Mouse (Mus musculus) CH12.LX (cell line): ENCODE measurements around the gene Itgam. TPM values are rescaled to one million over a fixed set of nuclear protein-coding genes. Genes with fewer than 3 reads are reported as not detected.

Experiments
- DNase-seq: peaks from one replicate; pipeline ENCODE4 v3.0.0-alpha.2; 2013; ENCODE audit errors: extremely low read depth
- H3K27ac ChIP-seq: 2 replicates; pipeline ENCODE4 v1.5.1; 2012; ENCODE audit warnings: low read depth, mild to moderate bottlenecking, control low read depth, moderate library complexity; ENCODE audit not compliant: insufficient read depth
- H3K27me3 ChIP-seq: replicated peaks from 2 replicates; pipeline ENCODE3; 2012; ENCODE audit warnings: inconsistent platforms
- H3K36me3 ChIP-seq, 2 experiments: replicated peaks in 1 of 2; 2 replicates each; pipeline versions ENCODE3 to v1.6.1; 2012; ENCODE audit warnings: inconsistent platforms in 1 of 2, low read length in 1 of 2, mild to moderate bottlenecking in 1 of 2, mixed read lengths in 1 of 2, moderate library complexity in 1 of 2; ENCODE audit not compliant: control insufficient read depth in 1 of 2, insufficient read depth in 1 of 2
- H3K4me1 ChIP-seq, 2 experiments: 2 replicates each; pipeline ENCODE4 v1.6.1; 2012; ENCODE audit warnings: inconsistent platforms in 1 of 2, moderate library complexity in 1 of 2; ENCODE audit not compliant: insufficient read depth in 2 of 2, control insufficient read depth in 1 of 2
- H3K4me2 ChIP-seq: 2 replicates; pipeline ENCODE4 v1.6.1; 2012; ENCODE audit warnings: low read depth, mild to moderate bottlenecking, control low read depth; ENCODE audit not compliant: poor library complexity, insufficient read depth, severe bottlenecking
- H3K4me3 ChIP-seq, 3 experiments: fragments of 150-350 bp in 1 of 3; sonication (generic) in 1 of 3; replicated peaks in 1 of 3; 2 replicates each; pipeline versions ENCODE3 to v1.5.1; 2011 to 2012; ENCODE audit warnings: low read depth in 2 of 3, low read length in 2 of 3, mild to moderate bottlenecking in 2 of 3, moderate library complexity in 2 of 3, control low read depth in 1 of 3, improper control_type of control experiment in 1 of 3, inconsistent platforms in 1 of 3, mixed read lengths in 1 of 3; ENCODE audit not compliant: poor library complexity in 1 of 3
- H3K79me2 ChIP-seq: replicated peaks from 2 replicates; pipeline ENCODE4 v1.6.1; 2012; ENCODE audit warnings: mild to moderate bottlenecking, moderate library complexity; ENCODE audit not compliant: control insufficient read depth, poor library complexity, insufficient read depth, severe bottlenecking; ENCODE audit errors: extremely low read depth
- H3K9ac ChIP-seq: 2 replicates; pipeline ENCODE4 v1.6.1; 2012; ENCODE audit warnings: low read depth, mild to moderate bottlenecking, control low read depth, moderate library complexity; ENCODE audit not compliant: insufficient read depth
- H3K9me3 ChIP-seq: replicated peaks from 2 replicates; pipeline ENCODE3; 2012; ENCODE audit warnings: low read length, inconsistent platforms, mixed read lengths
- BHLHE40 ChIP-seq: IDR thresholded peaks from 2 replicates; pipeline ENCODE4 v1.6.1; 2011; ENCODE audit warnings: mild to moderate bottlenecking, low read depth, low read length, improper control_type of control experiment
- CHD1 ChIP-seq: IDR thresholded peaks from 2 replicates; pipeline ENCODE4 v1.6.1; 2012; ENCODE audit warnings: low read depth, low read length, improper control_type of control experiment, inconsistent platforms
- CTCF ChIP-seq, 2 experiments: IDR thresholded peaks in 1 of 2; conservative IDR thresholded peaks in 1 of 2; 2 replicates each; pipeline ENCODE4 v1.5.1; 2011 to 2012; ENCODE audit warnings: low read depth in 2 of 2, low read length in 2 of 2, improper control_type of control experiment in 1 of 2, inconsistent platforms in 1 of 2, mild to moderate bottlenecking in 1 of 2, moderate library complexity in 1 of 2
- E2F4 ChIP-seq: IDR thresholded peaks from 2 replicates; pipeline ENCODE4 v1.6.1; 2011; ENCODE audit warnings: low read depth, low read length, improper control_type of control experiment; ENCODE audit not compliant: insufficient replicate concordance
- EP300 ChIP-seq: IDR thresholded peaks from 2 replicates; pipeline ENCODE4 v1.6.1; 2011; ENCODE audit warnings: low read length, improper control_type of control experiment
- ETS1 ChIP-seq: conservative IDR thresholded peaks from 2 replicates; pipeline ENCODE4 v1.6.1; 2012; ENCODE audit warnings: low read depth, mild to moderate bottlenecking, inconsistent platforms, low read length, improper control_type of control experiment, moderate library complexity
- GABPA ChIP-seq: IDR thresholded peaks from 2 replicates; pipeline ENCODE4 v1.6.1; 2012; ENCODE audit warnings: low read depth, low read length, improper control_type of control experiment, inconsistent platforms; ENCODE audit not compliant: insufficient replicate concordance
- HCFC1 ChIP-seq: IDR thresholded peaks from 2 replicates; pipeline ENCODE4 v1.6.1; 2012; ENCODE audit warnings: low read depth, mild to moderate bottlenecking, inconsistent platforms, low read length, improper control_type of control experiment
- IRF4 ChIP-seq: IDR thresholded peaks from 2 replicates; pipeline ENCODE4 v1.6.1; 2014; ENCODE audit warnings: low read depth, mild to moderate bottlenecking, inconsistent platforms, low read length, improper control_type of control experiment
- JUND ChIP-seq: conservative IDR thresholded peaks from 2 replicates; pipeline ENCODE4 v1.6.1; 2011; ENCODE audit warnings: low read depth, low read length, improper control_type of control experiment
- KAT2A ChIP-seq: IDR thresholded peaks from 2 replicates; pipeline ENCODE4 v1.6.1; 2012; ENCODE audit warnings: low read length, improper control_type of control experiment, inconsistent platforms; ENCODE audit not compliant: insufficient replicate concordance
- MAX ChIP-seq: IDR thresholded peaks from 2 replicates; pipeline ENCODE4 v1.6.1; 2011; ENCODE audit warnings: low read length, improper control_type of control experiment
- MEF2A ChIP-seq: IDR thresholded peaks from 2 replicates; pipeline ENCODE4 v1.6.1; 2014; ENCODE audit warnings: low read depth, mild to moderate bottlenecking, inconsistent platforms, low read length, improper control_type of control experiment, borderline replicate concordance
- MYC ChIP-seq: IDR thresholded peaks from 2 replicates; pipeline ENCODE4 v1.6.1; 2011; ENCODE audit warnings: low read depth, mild to moderate bottlenecking, improper control_type of control experiment, low read length
- NELFE ChIP-seq: IDR thresholded peaks from 2 replicates; pipeline ENCODE4 v1.6.1; 2011; ENCODE audit warnings: low read depth, low read length, improper control_type of control experiment
- NRF1 ChIP-seq: IDR thresholded peaks from 2 replicates; pipeline ENCODE4 v1.6.1; 2014; ENCODE audit warnings: low read depth, mild to moderate bottlenecking, inconsistent platforms, low read length, improper control_type of control experiment, moderate library complexity
- PAX5 ChIP-seq: IDR thresholded peaks from 2 replicates; pipeline ENCODE4 v1.6.1; 2012; ENCODE audit warnings: low read length, inconsistent platforms, mixed read lengths
- POLR2AphosphoS2 ChIP-seq: IDR thresholded peaks from 2 replicates; pipeline ENCODE4 v1.6.1; 2011; ENCODE audit warnings: low read depth, low read length, improper control_type of control experiment
- RCOR1 ChIP-seq: conservative IDR thresholded peaks from 2 replicates; pipeline ENCODE4 v1.6.1; 2012; ENCODE audit warnings: low read depth, mild to moderate bottlenecking, inconsistent platforms, low read length, improper control_type of control experiment
- TCF12 ChIP-seq: IDR thresholded peaks from 2 replicates; pipeline ENCODE4 v1.6.1; 2014; ENCODE audit warnings: low read depth, mild to moderate bottlenecking, inconsistent platforms, low read length, improper control_type of control experiment
- UBTF ChIP-seq: IDR thresholded peaks from 2 replicates; pipeline ENCODE4 v1.6.1; 2012; ENCODE audit warnings: low read depth, mild to moderate bottlenecking, inconsistent platforms, low read length, improper control_type of control experiment, moderate library complexity
- USF1 ChIP-seq: IDR thresholded peaks from 2 replicates; pipeline ENCODE4 v1.6.1; 2014; ENCODE audit warnings: low read depth, mild to moderate bottlenecking, inconsistent platforms, low read length, improper control_type of control experiment
- USF2 ChIP-seq: conservative IDR thresholded peaks from 2 replicates; pipeline ENCODE4 v1.6.1; 2011; ENCODE audit warnings: low read depth, low read length, improper control_type of control experiment
- dilution Hi-C: fragments of 300-500 bp; cut with MboI; formaldehyde crosslinking; loops from 2 replicates; pipeline ENCODE4 v1.14.3; 2020; ENCODE audit warnings: low sequenced_read_pairs; ENCODE audit not compliant: extremely low pct_unique_long_range_greater_than_20kb, extremely low pct_ligation_motif_present
- in situ Hi-C: fragments of 300-500 bp; cut with MboI; formaldehyde crosslinking; loops from 3 replicates; pipeline ENCODE4 v1.14.3; 2019; ENCODE audit warnings: low sequenced_read_pairs, low pct_ligation_motif_present, low pct_unique_long_range_greater_than_20kb, mixed read lengths
- polyA plus RNA-seq: library from polyadenylated mRNA; unstranded; fragments of >175 nt; gene quantifications from 2 replicates; pipeline ENCODE4 v1.2.1, GENCODE M21; 2012; ENCODE audit warnings: low read depth; ENCODE audit not compliant: insufficient read length
- total RNA-seq, 2 experiments: library from RNA; depleted of rRNA; stranded (reverse); fragments of 300-350 nt in 1 of 2; fragments of >200 nt in 1 of 2; gene quantifications; 2 replicates each; pipeline ENCODE4 v1.2.3; 2012 to 2014

Gene Itgam
- total and polyA plus RNA-seq, 3 experiments: 0.13 to 1.1 (median 0.48) TPM

- Histone ChIP-seq H3K4me3 (no peak overlapping the region), H3K27ac (no peak overlapping the region), H3K9me3 (no peaks in the 10 kb centered on the region), H3K4me1 (peaks cover 6 to 52% of the 10 kb centered on the region in 2 experiments), H3K4me2 (no peak overlapping the region), H3K27me3 (no peaks in the 10 kb centered on the region), H3K9ac (no peak overlapping the region)
- dilution Hi-C loops (no loop called here), in situ Hi-C loops (no loop called here)
- DNase-seq: no peak
- TF ChIP-seq IRF4 (0 out of 2 replicates have a peak, but pooled peaks have one; percentile 52), ETS1 (no peak), BHLHE40 (no peak)
- TF ChIP-seq, all 38 proteins: peak for 1
- H3K36me3 ChIP-seq: no peaks in the 10 kb centered on the region
- no peaks in the 10 kb centered on the region for H3K79me2 ChIP-seq
Observed at GRCm38 (mm10) chr7:128056917-128057444, 5.5 kb upstream of the Itgam start.

GRCm38 (mm10) chr7:128057860-128058259 lies 4.6 kb upstream of the Itgam start:
- in situ Hi-C loops (no loop called here), dilution Hi-C loops (no loop called here)

GRCm38 (mm10) chr7:128058576-128058975 lies 3.9 kb upstream of the Itgam start:
- Histone ChIP-seq H3K36me3 (no peaks in the 10 kb centered on the region), H3K79me2 (no peaks in the 10 kb centered on the region), H3K9ac (no peak overlapping the region), H3K4me3 (no peak overlapping the region), H3K4me1 (peaks cover 6 to 57% of the 10 kb centered on the region in 2 experiments), H3K9me3 (no peaks in the 10 kb centered on the region), H3K4me2 (no peak overlapping the region), H3K27me3 (no peaks in the 10 kb centered on the region), H3K27ac (no peak overlapping the region)
- dilution Hi-C loops: no loop called here
- in situ Hi-C loops: no loop called here
- no peak for TF ChIP-seq HCFC1
- TF ChIP-seq EP300: peak; percentile 40; the same call in 1 of the 2 replicates
- TF ChIP-seq ETS1: peak; percentile 44; the same call in 1 of the 2 replicates
- no peak for TF ChIP-seq CHD1
- TF ChIP-seq TCF12: peak; percentile 88
- DNase-seq: peak; percentile 53

More at GRCm38 (mm10) chr7:128057860-128058259, 4.6 kb upstream of the Itgam start:
- no peak overlapping the region for H3K27ac ChIP-seq
- no peaks in the 10 kb centered on the region for H3K79me2 ChIP-seq
- no peaks in the 10 kb centered on the region for H3K9me3 ChIP-seq
- no peak for DNase-seq
- H3K4me2 ChIP-seq: no peak overlapping the region
- TF ChIP-seq RCOR1 (no peak), TCF12 (no peak), IRF4 (no peak), POLR2AphosphoS2 (no peak), MYC (no peak), MAX (no peak), UBTF (no peak), HCFC1 (no peak), KAT2A (no peak), CTCF (conservative IDR thresholded peaks at IDR 0.05 in 1 of 2, IDR thresholded peaks at IDR 0.05 in 1 of 2; ENCODE audit: low read depth in 2 of 2, low read length in 2 of 2) (no peak), MEF2A (no peak), EP300 (no peak), E2F4 (no peak), JUND (no peak), NELFE (no peak), GABPA (no peak), USF2 (no peak), USF1 (no peak), NRF1 (no peak), PAX5 (no peak)
- TF ChIP-seq, all 38 proteins: peak for 0
- H3K9ac ChIP-seq: no peak overlapping the region
- H3K36me3 ChIP-seq: no peaks in the 10 kb centered on the region
- no peak overlapping the region for H3K4me3 ChIP-seq
- no peaks in the 10 kb centered on the region for H3K27me3 ChIP-seq
- H3K4me1 ChIP-seq: peaks cover 6 to 61% of the 10 kb centered on the region in 2 experiments
